Mouse (Mus musculus): ENCODE measurements around the gene Robo1. TPM values are rescaled to one million over a fixed set of nuclear protein-coding genes. Genes with fewer than 3 reads are reported as not detected.

Gene Robo1
- polyA plus RNA-seq, 1 experiment from 2014 or later = 30.6 TPM

DNA sequence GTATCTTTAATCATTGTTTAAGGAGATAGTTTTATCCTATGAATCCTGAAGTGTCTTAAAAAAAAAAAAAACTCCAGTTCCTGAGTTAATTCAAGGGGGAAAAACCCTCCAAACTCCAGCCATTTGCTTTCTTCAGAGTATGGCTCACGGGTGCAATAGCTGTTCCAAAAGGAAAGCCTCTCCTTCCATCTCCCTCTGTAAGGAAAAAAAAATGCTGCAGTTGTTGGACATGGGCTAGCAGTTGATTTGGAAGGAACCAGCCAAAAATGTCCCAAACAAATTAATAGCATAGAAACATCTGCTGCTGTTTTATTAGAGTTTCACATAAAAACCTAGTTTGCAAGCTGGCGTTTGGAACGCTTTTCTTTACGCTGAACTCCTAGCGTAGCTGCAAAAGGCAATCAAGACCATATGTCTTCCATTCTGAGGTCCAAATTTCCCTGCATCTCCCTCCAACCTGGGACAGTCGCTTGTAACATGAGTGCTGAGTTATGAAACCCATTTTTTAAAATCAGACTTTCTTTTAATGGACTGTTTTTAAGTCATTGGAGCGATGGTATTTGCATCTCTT lies 553.7 kb downstream of the Robo1 start:
- Histone ChIP-seq H3K27ac (no peak overlapping the region), H3K4me1 (peaks cover 7% of the 10 kb centered on the region), H3K9me3 (no peaks in the 10 kb centered on the region), H3K27me3 (ENCODE audit: insufficient read depth, poor library complexity, severe bottlenecking) (no peaks in the 10 kb centered on the region), H3K36me3 (no peaks in the 10 kb centered on the region), H3K4me3 (no peak overlapping the region)
- WGBS = 85% methylated on average over 7 of the region's 7 CpGs
- no peak for DNase-seq (ENCODE audit: low spot score)

DNA sequence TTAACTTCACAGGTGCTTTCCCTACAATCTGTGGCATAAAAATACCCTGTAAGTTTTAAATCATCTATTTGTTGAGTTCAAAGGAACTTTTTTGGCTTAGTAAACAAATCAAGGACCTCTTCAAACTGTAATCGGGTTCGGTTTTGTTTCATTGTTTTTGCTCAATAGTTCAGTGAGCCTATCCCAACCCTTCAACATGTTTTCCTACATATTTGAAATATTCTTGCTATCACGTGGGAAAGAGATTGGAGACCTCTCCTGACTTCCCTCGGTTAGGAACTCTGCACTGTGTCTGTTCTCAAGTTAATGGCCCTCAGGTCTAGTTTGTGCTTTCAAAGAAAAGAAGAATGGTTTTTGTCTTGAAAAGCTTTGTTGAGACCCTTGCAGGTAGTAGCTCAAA lies 557.9 kb downstream of the Robo1 start:
- 42% methylated on average over 4 of the region's 4 CpGs for WGBS
- peaks cover 7% of the 10 kb centered on the region for H3K4me1 ChIP-seq
- H3K4me3 ChIP-seq = no peak overlapping the region
- no peaks in the 10 kb centered on the region for H3K27me3 ChIP-seq (ENCODE audit: insufficient read depth, poor library complexity, severe bottlenecking)
- H3K27ac ChIP-seq = no peak overlapping the region
- DNase-seq (ENCODE audit: low spot score) = no peak
- H3K9me3 ChIP-seq = no peaks in the 10 kb centered on the region
- no peaks in the 10 kb centered on the region for H3K36me3 ChIP-seq

DNA sequence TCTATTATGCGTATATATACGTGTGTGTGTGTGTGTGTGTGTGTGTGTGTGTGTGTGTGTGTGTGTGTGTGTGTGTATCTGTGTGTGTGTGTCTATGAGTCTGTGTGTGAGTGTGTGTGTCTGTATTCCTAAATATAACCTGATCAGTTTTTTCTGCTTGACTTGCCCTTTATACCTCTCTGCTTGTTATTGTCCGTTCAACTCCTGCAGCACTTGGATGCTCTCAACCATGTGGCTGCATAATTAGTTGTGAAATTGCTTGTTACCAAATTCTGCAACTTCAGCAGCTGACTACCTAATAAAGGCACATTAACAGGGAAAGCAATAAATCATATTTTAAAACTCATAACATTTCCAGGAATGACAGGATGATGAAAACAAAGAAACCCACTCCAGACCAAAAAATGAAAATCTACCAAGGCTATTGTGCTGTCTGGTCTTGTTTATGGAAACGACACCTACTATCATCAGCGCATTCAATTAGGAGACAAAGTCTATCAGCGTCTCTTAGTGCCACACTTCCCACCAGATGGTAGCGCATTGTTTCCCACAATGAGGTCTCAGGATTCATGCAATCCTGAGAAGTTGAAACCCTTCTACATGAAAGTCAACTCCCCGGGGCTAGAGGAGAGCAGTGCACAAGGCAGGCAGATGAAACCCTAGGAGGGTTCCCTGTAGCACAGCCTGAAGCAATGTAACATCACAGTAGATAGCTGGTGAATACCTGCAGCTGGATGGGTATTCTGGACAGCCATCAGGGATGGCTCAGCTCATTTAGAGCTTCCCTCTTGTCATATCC lies 567.0 kb downstream of the Robo1 start:
- DNase-seq (ENCODE audit: low spot score) = no peak
- Histone ChIP-seq H3K27ac (no peak overlapping the region), H3K27me3 (ENCODE audit: insufficient read depth, poor library complexity, severe bottlenecking) (no peaks in the 10 kb centered on the region), H3K4me1 (0 out of 2 replicates have a peak, but pooled peaks cover 3% of the 10 kb centered on the region), H3K9me3 (no peaks in the 10 kb centered on the region), H3K36me3 (no peaks in the 10 kb centered on the region), H3K4me3 (no peak overlapping the region)
- 77% methylated on average over 8 of the region's 8 CpGs for WGBS

DNA sequence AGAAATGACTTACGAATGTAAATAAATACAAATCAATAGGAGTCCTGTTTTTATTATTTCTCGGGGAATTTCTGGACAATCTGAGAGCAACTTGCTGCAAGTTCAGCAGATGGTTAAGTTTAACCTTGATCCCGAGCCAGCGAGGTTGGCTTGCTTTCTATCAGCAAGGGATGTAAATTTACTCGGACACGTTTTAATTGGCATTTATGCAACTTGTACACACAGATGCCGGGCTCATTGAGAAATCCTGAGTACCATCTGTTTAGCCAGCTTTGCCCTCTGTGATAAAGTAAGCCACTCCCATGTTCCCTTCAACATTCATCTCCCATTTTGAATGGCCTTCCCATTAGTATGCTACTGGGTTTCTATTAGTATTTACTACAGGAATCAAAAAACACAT lies 580.0 kb downstream of the Robo1 start:
- DNase-seq (ENCODE audit: low spot score) = no peak
- WGBS = 82% methylated on average over 7 of the region's 7 CpGs
- no peaks in the 10 kb centered on the region for H3K9me3 ChIP-seq

DNA sequence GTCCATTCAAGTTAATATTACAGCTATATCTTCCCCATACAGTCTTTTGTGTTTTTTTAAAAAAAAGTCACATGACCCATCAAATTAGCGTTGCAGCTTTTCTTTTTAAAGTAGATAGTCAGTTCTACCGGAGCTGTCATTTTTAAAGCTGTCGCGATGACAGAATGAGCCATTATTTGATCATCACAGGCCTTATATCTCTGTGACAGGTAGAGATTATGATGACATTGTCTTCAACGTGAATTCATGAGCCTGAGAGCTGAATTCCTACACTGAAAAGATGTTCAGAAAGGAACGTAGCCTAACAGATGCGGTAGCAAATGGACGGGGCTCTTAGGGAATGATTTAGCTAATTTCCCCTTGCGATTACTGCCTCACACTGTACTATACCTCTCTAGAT lies 581.3 kb downstream of the Robo1 start:
- no peaks in the 10 kb centered on the region for H3K36me3 ChIP-seq
- H3K9me3 ChIP-seq = no peaks in the 10 kb centered on the region
- H3K4me1 ChIP-seq = no peaks in the 10 kb centered on the region
- 87% methylated on average over 9 of the region's 9 CpGs for WGBS
- no peak overlapping the region for H3K4me3 ChIP-seq
- H3K27ac ChIP-seq = no peak overlapping the region
- no peaks in the 10 kb centered on the region for H3K27me3 ChIP-seq (ENCODE audit: insufficient read depth, poor library complexity, severe bottlenecking)
- DNase-seq (ENCODE audit: low spot score) = no peak

More for the DNA sequence above, 580.0 kb downstream of the Robo1 start:
- Histone ChIP-seq H3K27ac (no peak overlapping the region), H3K4me3 (no peak overlapping the region), H3K4me1 (no peaks in the 10 kb centered on the region), H3K27me3 (ENCODE audit: insufficient read depth, poor library complexity, severe bottlenecking) (no peaks in the 10 kb centered on the region), H3K36me3 (no peaks in the 10 kb centered on the region)

DNA sequence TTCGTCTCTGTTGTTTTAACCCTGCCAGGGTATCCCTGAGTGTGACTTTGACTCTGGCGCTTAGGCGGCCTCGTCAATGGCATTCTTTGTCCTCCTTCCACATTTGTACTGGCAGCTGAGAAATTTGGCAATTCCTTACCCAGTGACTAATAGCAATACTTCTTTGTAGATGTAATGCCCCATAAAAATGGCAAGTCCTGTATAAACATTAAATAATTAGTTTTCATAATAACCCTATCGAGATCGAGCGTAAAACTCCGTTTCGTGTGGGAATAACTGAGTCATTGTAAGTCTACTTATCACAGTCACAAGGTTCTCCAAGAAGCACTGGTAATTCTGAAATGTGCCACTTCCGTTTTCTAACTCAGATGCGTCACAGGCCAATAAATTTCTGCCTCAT lies 589.0 kb downstream of the Robo1 start:
- Histone ChIP-seq H3K27me3 (ENCODE audit: insufficient read depth, poor library complexity, severe bottlenecking) (no peaks in the 10 kb centered on the region), H3K4me3 (no peak overlapping the region), H3K4me1 (no peaks in the 10 kb centered on the region), H3K27ac (no peak overlapping the region), H3K36me3 (no peaks in the 10 kb centered on the region), H3K9me3 (no peaks in the 10 kb centered on the region)
- 75% methylated on average over 11 of the region's 11 CpGs for WGBS
- DNase-seq (ENCODE audit: low spot score) = no peak

DNA sequence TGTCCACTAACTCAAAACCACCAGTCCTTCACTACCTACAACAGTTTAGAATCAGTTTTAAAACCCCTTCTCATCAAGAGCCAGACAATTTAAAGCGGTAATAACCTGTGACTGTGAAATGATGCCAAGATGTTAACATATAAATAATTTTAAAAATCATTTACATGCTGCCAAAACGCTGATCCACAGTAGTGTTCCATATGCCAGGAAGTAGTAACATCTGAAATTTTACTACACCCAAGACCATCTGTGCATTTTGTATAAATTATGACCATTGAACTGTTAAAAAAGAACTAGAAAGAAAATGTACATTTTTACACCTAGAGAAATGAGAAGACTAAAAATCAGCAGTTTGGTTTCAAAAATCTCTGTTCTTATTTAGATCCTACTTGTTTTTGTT lies 600.8 kb downstream of the Robo1 start:
- H3K9me3 ChIP-seq = no peaks in the 10 kb centered on the region
- 92% methylated on average over 2 of the region's 2 CpGs for WGBS
- H3K27me3 ChIP-seq (ENCODE audit: insufficient read depth, poor library complexity, severe bottlenecking) = no peaks in the 10 kb centered on the region
- H3K27ac ChIP-seq = no peak overlapping the region
- DNase-seq (ENCODE audit: low spot score) = no peak
- no peaks in the 10 kb centered on the region for H3K36me3 ChIP-seq
- H3K4me3 ChIP-seq = no peak overlapping the region
- no peaks in the 10 kb centered on the region for H3K4me1 ChIP-seq

DNA sequence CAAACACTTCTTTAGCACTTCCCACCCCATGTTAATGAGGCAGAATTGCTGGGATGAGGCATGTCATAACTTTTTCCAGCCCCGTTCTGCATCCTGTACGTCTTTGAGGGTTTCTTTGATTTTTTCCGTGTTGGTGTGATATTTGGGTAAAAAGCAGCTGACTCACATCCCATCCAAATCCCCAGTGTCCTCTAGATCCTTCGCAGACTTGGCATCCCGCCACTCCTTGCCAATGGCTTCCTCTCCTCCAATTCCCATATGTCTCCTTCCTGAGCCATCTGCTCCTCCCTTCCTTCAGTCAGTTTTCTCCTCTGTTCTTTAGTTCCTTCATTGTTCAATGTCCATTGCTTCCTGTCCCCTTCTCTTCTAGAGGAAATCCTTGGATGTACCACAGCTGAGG lies 605.0 kb downstream of the Robo1 start:
- H3K9me3 ChIP-seq = no peaks in the 10 kb centered on the region
- H3K4me3 ChIP-seq = no peak overlapping the region
- 70% methylated on average over 5 of the region's 5 CpGs for WGBS
- no peaks in the 10 kb centered on the region for H3K36me3 ChIP-seq
- no peaks in the 10 kb centered on the region for H3K27me3 ChIP-seq (ENCODE audit: insufficient read depth, poor library complexity, severe bottlenecking)
- DNase-seq (ENCODE audit: low spot score) = no peak
- no peak overlapping the region for H3K27ac ChIP-seq
- H3K4me1 ChIP-seq = no peaks in the 10 kb centered on the region

DNA sequence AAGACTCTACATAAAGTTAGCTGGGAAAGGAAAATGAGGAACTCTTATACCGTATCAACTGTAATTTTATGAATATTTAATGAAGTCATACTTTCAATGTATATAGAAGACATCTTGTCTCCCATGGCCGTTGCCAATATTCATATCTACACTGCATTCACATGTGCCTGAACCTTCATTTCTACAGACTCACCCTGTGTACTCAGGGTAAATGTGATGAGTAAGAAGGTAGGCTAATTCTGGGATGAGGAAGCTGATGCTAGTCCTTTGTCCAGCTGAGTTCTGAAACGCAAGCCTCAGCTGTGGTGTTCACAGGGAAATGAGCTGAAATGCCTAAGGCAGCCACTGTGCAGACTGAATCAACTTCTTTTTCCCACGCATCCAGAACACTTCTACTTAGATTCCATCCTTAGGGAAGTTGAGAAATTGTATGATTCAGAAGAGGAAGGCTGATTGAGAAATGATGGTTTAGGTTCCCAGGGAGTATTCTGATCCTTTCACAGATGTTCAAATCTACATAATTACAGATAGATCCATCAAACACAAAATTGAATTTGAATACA lies 606.0 kb downstream of the Robo1 start:
- 81% methylated on average over 4 of the region's 4 CpGs for WGBS
- Histone ChIP-seq H3K27ac (no peak overlapping the region), H3K27me3 (ENCODE audit: insufficient read depth, poor library complexity, severe bottlenecking) (no peaks in the 10 kb centered on the region), H3K4me1 (no peaks in the 10 kb centered on the region), H3K4me3 (no peak overlapping the region), H3K9me3 (no peaks in the 10 kb centered on the region), H3K36me3 (no peaks in the 10 kb centered on the region)
- DNase-seq (ENCODE audit: low spot score) = no peak

DNA sequence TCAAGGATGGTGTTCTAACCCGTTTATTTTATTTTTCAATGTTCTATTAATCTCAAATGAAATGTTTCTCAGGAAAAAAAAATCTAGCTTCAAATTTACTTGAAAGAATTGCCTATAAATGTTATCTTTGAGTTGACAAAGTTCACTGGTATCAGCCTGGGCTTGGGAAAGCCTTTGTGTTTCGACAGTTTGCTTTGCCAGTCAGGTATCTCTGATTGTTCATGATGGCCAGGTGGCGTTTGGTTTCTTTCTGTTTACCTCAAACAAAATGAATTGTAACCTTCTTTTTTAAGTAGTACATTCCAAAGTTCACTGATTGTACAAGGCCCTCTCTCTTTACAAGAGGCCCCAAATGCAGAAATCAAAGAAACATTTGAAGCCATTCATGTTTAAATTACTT lies 611.9 kb downstream of the Robo1 start:
- H3K4me3 ChIP-seq = no peak overlapping the region
- no peak overlapping the region for H3K27ac ChIP-seq
- no peaks in the 10 kb centered on the region for H3K9me3 ChIP-seq
- WGBS = 69% methylated on average over 3 of the region's 3 CpGs
- no peaks in the 10 kb centered on the region for H3K27me3 ChIP-seq (ENCODE audit: insufficient read depth, poor library complexity, severe bottlenecking)
- H3K36me3 ChIP-seq = no peaks in the 10 kb centered on the region
- DNase-seq (ENCODE audit: low spot score) = no peak
- peaks cover 11% of the 10 kb centered on the region for H3K4me1 ChIP-seq

DNA sequence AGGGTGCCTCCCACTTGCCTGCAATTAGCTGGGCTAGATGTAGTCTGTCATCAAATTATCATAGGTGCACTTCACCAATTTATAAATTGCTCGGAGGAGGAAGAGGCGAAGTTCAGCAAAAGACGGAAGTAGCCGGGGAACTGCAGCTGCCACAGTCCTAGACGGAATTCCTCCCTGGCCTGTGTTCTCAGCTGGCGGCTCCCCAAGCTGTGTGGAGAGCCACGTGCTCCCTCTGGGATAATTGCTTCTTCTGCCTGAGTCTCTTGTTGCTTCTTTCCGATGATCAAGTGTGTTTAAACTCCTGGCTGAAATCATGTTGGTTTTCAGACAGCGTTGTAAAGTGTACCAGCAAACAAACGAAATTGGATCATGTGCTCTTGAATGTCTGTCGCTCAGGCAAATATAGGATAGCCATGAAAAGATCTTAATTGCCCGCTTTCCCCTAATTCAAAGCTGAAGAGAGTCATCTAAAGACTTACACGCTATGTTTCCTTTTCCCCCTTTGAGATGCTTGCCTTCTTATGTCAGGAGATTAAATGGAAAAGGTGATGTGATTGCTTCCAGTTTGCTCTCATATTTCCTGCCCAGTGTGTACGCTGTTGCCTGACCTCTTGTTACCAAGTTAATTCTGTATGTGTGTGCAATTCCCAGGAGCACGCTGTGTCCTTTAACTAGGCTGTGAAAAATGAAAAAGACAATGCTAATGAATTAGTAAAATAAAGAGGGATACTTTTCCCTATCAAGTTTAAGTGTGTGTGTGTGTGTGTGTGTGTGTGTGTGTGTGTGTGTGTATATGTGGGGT lies 616.5 kb downstream of the Robo1 start:
- Histone ChIP-seq H3K27ac (peak overlapping the region; percentile 52), H3K9me3 (no peaks in the 10 kb centered on the region), H3K27me3 (ENCODE audit: insufficient read depth, poor library complexity, severe bottlenecking) (no peaks in the 10 kb centered on the region), H3K36me3 (no peaks in the 10 kb centered on the region), H3K4me1 (peaks cover 11% of the 10 kb centered on the region), H3K4me3 (peak overlapping the region; percentile 22; the same call in 1 of the 2 replicates)
- 40% methylated on average over 15 of the region's 15 CpGs for WGBS
- peak; percentile 76 for DNase-seq (ENCODE audit: low spot score)

DNA sequence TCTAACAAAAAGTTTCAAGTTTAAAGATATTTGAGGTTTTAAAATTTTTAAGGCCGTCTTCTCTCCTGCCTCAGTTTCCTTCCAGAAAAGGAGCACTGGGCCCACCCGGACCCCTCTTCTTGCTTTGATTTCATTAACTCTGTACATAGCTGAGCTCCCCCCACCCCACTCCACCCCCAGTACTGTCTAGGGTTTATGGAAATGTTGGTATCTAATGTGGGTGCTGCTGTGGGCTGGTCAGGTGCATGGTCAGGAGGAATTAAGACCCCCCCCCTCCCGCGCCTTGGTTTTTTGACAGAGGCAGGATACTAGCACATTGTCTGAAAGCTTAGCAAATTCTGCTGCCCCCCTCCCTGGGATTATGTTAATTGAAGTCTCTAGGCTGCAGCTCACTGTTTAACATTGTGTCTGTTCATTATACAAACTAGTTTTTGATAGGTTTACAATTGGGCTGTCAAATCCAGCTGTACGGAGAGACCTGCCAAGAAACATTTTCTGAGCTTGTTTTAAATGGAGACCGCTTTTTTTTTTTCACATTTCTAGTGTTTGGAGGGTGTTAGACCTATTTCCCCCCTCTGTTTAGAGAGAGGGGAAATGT lies 620.5 kb downstream of the Robo1 start:
- no peaks in the 10 kb centered on the region for H3K9me3 ChIP-seq
- no peaks in the 10 kb centered on the region for H3K36me3 ChIP-seq
- 90% methylated on average over 6 of the region's 6 CpGs for WGBS
- DNase-seq (ENCODE audit: low spot score) = no peak
- no peak overlapping the region for H3K27ac ChIP-seq
- H3K4me1 ChIP-seq = peaks cover 11% of the 10 kb centered on the region
- H3K4me3 ChIP-seq = no peak overlapping the region
- no peaks in the 10 kb centered on the region for H3K27me3 ChIP-seq (ENCODE audit: insufficient read depth, poor library complexity, severe bottlenecking)

All from heart, embryonic 10.5 days (tissue).